Mouse (Mus musculus) thymus, adult 2 months (tissue): Measurements from ENCODE around the gene Ccr7.

Experiments
- CTCF ChIP-seq: fragments of 200-500 bp; IDR thresholded peaks from 2 replicates; pipeline ENCODE4 v1.5.1; 2012; ENCODE audit warnings: mild to moderate bottlenecking, control low read depth, low read length, moderate library complexity, borderline replicate concordance; ENCODE audit not compliant: control insufficient read depth, poor library complexity, insufficient read depth; ENCODE audit errors: extremely low read depth
- POLR2A ChIP-seq: fragments of 200-500 bp; IDR thresholded peaks from 2 replicates; pipeline ENCODE4 v1.6.1; 2012; ENCODE audit warnings: mild to moderate bottlenecking, low read length, control low read depth, moderate library complexity; ENCODE audit not compliant: control insufficient read depth, poor library complexity, insufficient read depth; ENCODE audit errors: extremely low read depth

- TF ChIP-seq CTCF, result no peak
- TF ChIP-seq POLR2A, result no peak
Observed at GRCm38 (mm10) chr11:99096417-99096816, 58.5 kb downstream of the Ccr7 start.
